Mouse (Mus musculus): ENCODE measurements around the gene Traf3ip2.
A peak's percentile ranks its signal among the peaks of the same experiment; 100 is the strongest.

The Traf3ip2 gene

GRCm38 (mm10) chr10:39634423-39635101 lies 21.8 kb downstream of the Traf3ip2 start:
- DNase-seq = no peak

- no peak for DNase-seq
Observed at GRCm38 (mm10) chr10:39638862-39639261, 26.1 kb downstream of the Traf3ip2 start.

GRCm38 (mm10) chr10:39639783-39640182 lies 27.0 kb downstream of the Traf3ip2 start:
- DNase-seq = no peak

- no peak for DNase-seq
Observed at GRCm38 (mm10) chr10:39640817-39641226, 28.1 kb downstream of the Traf3ip2 start.

GRCm38 (mm10) chr10:39645789-39646628 lies 33.3 kb downstream of the Traf3ip2 start:
- no peak for DNase-seq

- peak; percentile 65 for DNase-seq
Observed at GRCm38 (mm10) chr10:39646629-39647019, 33.9 kb downstream of the Traf3ip2 start.

- DNase-seq = no peak
Observed at GRCm38 (mm10) chr10:39647118-39647517, 34.4 kb downstream of the Traf3ip2 start.

GRCm38 (mm10) chr10:39648278-39648677 lies 35.5 kb downstream of the Traf3ip2 start:
- DNase-seq = peak; percentile 78

GRCm38 (mm10) chr10:39649550-39649949 lies 36.8 kb downstream of the Traf3ip2 start:
- DNase-seq = no peak

GRCm38 (mm10) chr10:39650316-39650715 lies 37.6 kb downstream of the Traf3ip2 start:
- no peak for DNase-seq

- no peak for DNase-seq
Observed at GRCm38 (mm10) chr10:39654001-39654416, 41.3 kb downstream of the Traf3ip2 start.

- DNase-seq = no peak
Observed at GRCm38 (mm10) chr10:39658901-39659410, 46.2 kb downstream of the Traf3ip2 start.

- peak; percentile 54 for DNase-seq
Observed at GRCm38 (mm10) chr10:39659411-39660268, 46.9 kb downstream of the Traf3ip2 start.

- DNase-seq = no peak
Observed at GRCm38 (mm10) chr10:39660269-39660655, 47.5 kb downstream of the Traf3ip2 start.

- no peak for DNase-seq
Observed at GRCm38 (mm10) chr10:39660698-39661097, 48.0 kb downstream of the Traf3ip2 start.

GRCm38 (mm10) chr10:39665071-39665502 lies 52.4 kb downstream of the Traf3ip2 start:
- peak; percentile 49 for DNase-seq

- no peak for DNase-seq
Observed at GRCm38 (mm10) chr10:39666027-39666426, 53.3 kb downstream of the Traf3ip2 start.

GRCm38 (mm10) chr10:39671451-39671850 lies 58.7 kb downstream of the Traf3ip2 start:
- DNase-seq = no peak

GRCm38 (mm10) chr10:39672547-39673051 lies 59.9 kb downstream of the Traf3ip2 start:
- no peak for DNase-seq

- no peak for DNase-seq
Observed at GRCm38 (mm10) chr10:39674106-39674505, 61.4 kb downstream of the Traf3ip2 start.

- DNase-seq = no peak
Observed at GRCm38 (mm10) chr10:39674766-39675165, 62.0 kb downstream of the Traf3ip2 start.

- no peak for DNase-seq
Observed at GRCm38 (mm10) chr10:39678199-39678791, 65.6 kb downstream of the Traf3ip2 start.

Data from cerebellum, adult 8-10 months (tissue).